Mouse (Mus musculus): ENCODE measurements at regions not wholly inside any gene's neighbourhood (a gene's known extent, or its start where the extent isn't known, plus 50 kb on each side); places are given as distances from the start of the nearest gene placed in this dataset.

DNA sequence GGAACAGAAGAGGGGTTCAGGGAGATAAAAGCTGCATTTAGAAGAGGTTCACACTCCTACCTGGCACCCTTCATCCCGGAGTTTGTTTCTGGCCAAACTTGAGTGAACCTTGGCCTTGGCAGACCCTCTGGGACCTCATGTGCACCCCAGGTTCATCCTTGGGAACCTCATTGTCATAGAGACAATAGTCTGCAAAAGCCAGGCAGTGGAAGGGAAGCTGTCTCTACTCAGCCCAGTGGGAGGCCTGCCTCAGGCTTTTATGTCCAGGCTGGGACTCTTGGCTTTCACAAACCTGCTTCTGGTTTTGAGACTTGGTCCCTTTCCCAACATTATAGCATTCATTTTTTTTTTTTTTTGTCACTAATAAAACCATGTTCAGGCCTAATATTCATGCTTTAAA, 80.3 kb upstream of the Ctbp2 start:
- 30% methylated on average over 1 of the region's 1 CpGs for WGBS
- H3K27ac ChIP-seq (replicated peaks), result no peak overlapping the region
- H3K4me3 ChIP-seq, result no peak overlapping the region
- no peaks in the 10 kb centered on the region for H3K36me3 ChIP-seq
- H3K27me3 ChIP-seq, result 0 out of 2 replicates have a peak, but pooled peaks cover 4% of the 10 kb centered on the region
- H3K9me3 ChIP-seq, result no peaks in the 10 kb centered on the region
- peaks cover 30% of the 10 kb centered on the region for H3K4me1 ChIP-seq (replicated peaks)
- H3K9ac ChIP-seq, result no peak overlapping the region
- no peak overlapping the region for H3K4me2 ChIP-seq
- no peak for ATAC-seq (ENCODE audit: low read depth)

GRCm38 (mm10) chr7:133203933-133204332, 79.8 kb upstream of the Ctbp2 start:
- H3K36me3 ChIP-seq, result no peaks in the 10 kb centered on the region
- H3K4me1 ChIP-seq (replicated peaks), result peaks cover 36% of the 10 kb centered on the region
- H3K4me2 ChIP-seq, result no peak overlapping the region
- 0 out of 2 replicates have a peak, but pooled peaks cover 4% of the 10 kb centered on the region for H3K27me3 ChIP-seq
- H3K9ac ChIP-seq, result no peak overlapping the region
- no peaks in the 10 kb centered on the region for H3K9me3 ChIP-seq
- H3K4me3 ChIP-seq, result no peak overlapping the region
- 58% methylated on average over 7 of the region's 7 CpGs for WGBS
- no peak for ATAC-seq (ENCODE audit: low read depth)
- no peak overlapping the region for H3K27ac ChIP-seq (replicated peaks)

GRCm38 (mm10) chr7:133202092-133202880, 78.1 kb upstream of the Ctbp2 start:
- 0 out of 2 replicates have a peak, but pooled peaks cover 4% of the 10 kb centered on the region for H3K27me3 ChIP-seq
- H3K36me3 ChIP-seq, result no peaks in the 10 kb centered on the region
- no peak overlapping the region for H3K9ac ChIP-seq
- no peak overlapping the region for H3K4me3 ChIP-seq
- WGBS, result 60% methylated on average over 13 of the region's 13 CpGs
- H3K27ac ChIP-seq (replicated peaks), result no peak overlapping the region
- H3K4me2 ChIP-seq, result no peak overlapping the region
- H3K9me3 ChIP-seq, result no peaks in the 10 kb centered on the region
- peaks cover 36% of the 10 kb centered on the region for H3K4me1 ChIP-seq (replicated peaks)
- no peak for ATAC-seq (ENCODE audit: low read depth)

- Histone ChIP-seq H3K9me3 (no peaks in the 10 kb centered on the region), H3K9ac (no peak overlapping the region), H3K4me1 (replicated peaks) (peaks cover 20% of the 10 kb centered on the region), H3K36me3 (no peaks in the 10 kb centered on the region), H3K27me3 (no peaks in the 10 kb centered on the region), H3K27ac (replicated peaks) (no peak overlapping the region), H3K4me2 (no peak overlapping the region), H3K4me3 (no peak overlapping the region)
- 76% methylated on average over 4 of the region's 4 CpGs for WGBS
- ATAC-seq (ENCODE audit: low read depth), result no peak
Measured at GRCm38 (mm10) chr7:133199046-133199445, 74.9 kb upstream of the Ctbp2 start.

GRCm38 (mm10) chr7:133189880-133190462, 65.8 kb upstream of the Ctbp2 start:
- Histone ChIP-seq H3K4me3 (no peak overlapping the region), H3K36me3 (no peaks in the 10 kb centered on the region), H3K27ac (replicated peaks) (peak overlapping the region; percentile 46; the same call in 1 of the 2 replicates), H3K27me3 (0 out of 2 replicates have a peak, but pooled peaks cover 4% of the 10 kb centered on the region), H3K4me1 (replicated peaks) (peaks cover 26% of the 10 kb centered on the region; the same call in 1 of the 2 replicates), H3K9me3 (no peaks in the 10 kb centered on the region), H3K9ac (no peak overlapping the region), H3K4me2 (no peak overlapping the region)
- no peak for ATAC-seq (ENCODE audit: low read depth)
- WGBS, result 48% methylated on average over 7 of the region's 7 CpGs

- no peak overlapping the region for H3K27ac ChIP-seq (replicated peaks)
- peak; percentile 41; the same call in 1 of the 2 replicates for ATAC-seq (ENCODE audit: low read depth)
- WGBS, result 13% methylated on average over 12 of the region's 12 CpGs
Measured at GRCm38 (mm10) chr7:133185931-133186601, 61.9 kb upstream of the Ctbp2 start.

GRCm38 (mm10) chr7:133184905-133185594, 60.9 kb upstream of the Ctbp2 start:
- peak overlapping the region; percentile 39 for H3K4me2 ChIP-seq
- peak overlapping the region; percentile 20; the same call in 1 of the 2 replicates for H3K27ac ChIP-seq (replicated peaks)
- 0 out of 2 replicates have a peak, but pooled peaks cover 5% of the 10 kb centered on the region for H3K9me3 ChIP-seq
- H3K4me3 ChIP-seq, result peak overlapping the region; percentile 24
- 54% methylated on average over 16 of the region's 16 CpGs for WGBS
- peak; percentile 49; the same call in 1 of the 2 replicates for ATAC-seq (ENCODE audit: low read depth)
- peak overlapping the region; percentile 49; the same call in 1 of the 2 replicates for H3K9ac ChIP-seq
- H3K27me3 ChIP-seq, result no peaks in the 10 kb centered on the region
- H3K36me3 ChIP-seq, result no peaks in the 10 kb centered on the region
- H3K4me1 ChIP-seq (replicated peaks), result peaks cover 22% of the 10 kb centered on the region; the same call in 1 of the 2 replicates

More at GRCm38 (mm10) chr7:133185931-133186601, 61.9 kb upstream of the Ctbp2 start:
- Histone ChIP-seq H3K4me2 (peak overlapping the region; percentile 35), H3K36me3 (no peaks in the 10 kb centered on the region), H3K9ac (no peak overlapping the region), H3K4me1 (replicated peaks) (peaks cover 26% of the 10 kb centered on the region; the same call in 1 of the 2 replicates), H3K27me3 (no peaks in the 10 kb centered on the region), H3K4me3 (no peak overlapping the region), H3K9me3 (0 out of 2 replicates have a peak, but pooled peaks cover 5% of the 10 kb centered on the region)

GRCm38 (mm10) chr7:133181388-133181787, 57.2 kb upstream of the Ctbp2 start:
- Histone ChIP-seq H3K4me2 (no peak overlapping the region), H3K4me1 (replicated peaks) (peaks cover 13% of the 10 kb centered on the region; the same call in 1 of the 2 replicates), H3K9me3 (0 out of 2 replicates have a peak, but pooled peaks cover 5% of the 10 kb centered on the region), H3K27me3 (no peaks in the 10 kb centered on the region), H3K9ac (no peak overlapping the region), H3K36me3 (no peaks in the 10 kb centered on the region), H3K27ac (replicated peaks) (no peak overlapping the region), H3K4me3 (no peak overlapping the region)
- no peak for ATAC-seq (ENCODE audit: low read depth)
- 45% methylated on average over 2 of the region's 2 CpGs for WGBS

DNA sequence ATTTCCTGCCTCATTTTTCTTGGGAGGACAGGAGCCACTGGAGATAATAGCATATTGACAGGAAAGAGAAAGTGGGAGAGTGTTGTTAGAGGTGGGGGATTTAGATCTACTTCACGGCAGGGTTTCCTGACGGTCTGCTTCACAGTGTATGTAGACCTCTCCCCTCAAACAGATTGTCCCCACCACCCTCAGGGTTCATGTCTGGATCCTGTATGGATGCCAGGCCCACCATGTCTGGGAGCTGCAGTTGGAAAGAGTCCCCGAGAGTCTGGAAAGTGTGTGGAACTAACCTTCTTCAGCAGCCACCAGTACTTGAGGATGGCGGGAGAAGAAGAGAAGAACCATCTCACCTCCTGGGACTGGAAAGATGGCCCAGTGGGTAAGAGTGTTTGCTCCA, 53.0 kb upstream of the Ctbp2 start:
- H3K4me3 ChIP-seq, result no peak overlapping the region
- H3K4me2 ChIP-seq, result no peak overlapping the region
- no peaks in the 10 kb centered on the region for H3K36me3 ChIP-seq
- H3K27me3 ChIP-seq, result no peaks in the 10 kb centered on the region
- H3K9ac ChIP-seq, result no peak overlapping the region
- H3K27ac ChIP-seq (replicated peaks), result no peak overlapping the region
- no peak for ATAC-seq (ENCODE audit: low read depth)
- 0 out of 2 replicates have a peak, but pooled peaks cover 5% of the 10 kb centered on the region for H3K9me3 ChIP-seq
- WGBS, result 73% methylated on average over 4 of the region's 4 CpGs
- H3K4me1 ChIP-seq (replicated peaks), result no peaks in the 10 kb centered on the region

- no peak for ATAC-seq (ENCODE audit: low read depth)
- H3K9me3 ChIP-seq, result 0 out of 2 replicates have a peak, but pooled peaks cover 4% of the 10 kb centered on the region
- no peak overlapping the region for H3K4me2 ChIP-seq
- H3K4me3 ChIP-seq, result no peak overlapping the region
- no peaks in the 10 kb centered on the region for H3K27me3 ChIP-seq
- no peak overlapping the region for H3K9ac ChIP-seq
- 67% methylated on average over 10 of the region's 10 CpGs for WGBS
- H3K4me1 ChIP-seq (replicated peaks), result no peaks in the 10 kb centered on the region
- no peak overlapping the region for H3K27ac ChIP-seq (replicated peaks)
- H3K36me3 ChIP-seq, result no peaks in the 10 kb centered on the region
Measured at GRCm38 (mm10) chr7:133176256-133177178, 52.4 kb upstream of the Ctbp2 start.
